Mouse (Mus musculus): ENCODE data around the gene Rpl5. TPM values are rescaled to one million over a fixed set of nuclear protein-coding genes. Genes with fewer than 3 reads are reported as not detected.
"Not testable (repeated sequence)": the region's sequence is repeated elsewhere in the genome, so short reads cannot be mapped to it uniquely, and the experiment has no call there.

The Rpl5 gene
- polyA plus RNA-seq, 1 experiment = 34.3 TPM

DNA sequence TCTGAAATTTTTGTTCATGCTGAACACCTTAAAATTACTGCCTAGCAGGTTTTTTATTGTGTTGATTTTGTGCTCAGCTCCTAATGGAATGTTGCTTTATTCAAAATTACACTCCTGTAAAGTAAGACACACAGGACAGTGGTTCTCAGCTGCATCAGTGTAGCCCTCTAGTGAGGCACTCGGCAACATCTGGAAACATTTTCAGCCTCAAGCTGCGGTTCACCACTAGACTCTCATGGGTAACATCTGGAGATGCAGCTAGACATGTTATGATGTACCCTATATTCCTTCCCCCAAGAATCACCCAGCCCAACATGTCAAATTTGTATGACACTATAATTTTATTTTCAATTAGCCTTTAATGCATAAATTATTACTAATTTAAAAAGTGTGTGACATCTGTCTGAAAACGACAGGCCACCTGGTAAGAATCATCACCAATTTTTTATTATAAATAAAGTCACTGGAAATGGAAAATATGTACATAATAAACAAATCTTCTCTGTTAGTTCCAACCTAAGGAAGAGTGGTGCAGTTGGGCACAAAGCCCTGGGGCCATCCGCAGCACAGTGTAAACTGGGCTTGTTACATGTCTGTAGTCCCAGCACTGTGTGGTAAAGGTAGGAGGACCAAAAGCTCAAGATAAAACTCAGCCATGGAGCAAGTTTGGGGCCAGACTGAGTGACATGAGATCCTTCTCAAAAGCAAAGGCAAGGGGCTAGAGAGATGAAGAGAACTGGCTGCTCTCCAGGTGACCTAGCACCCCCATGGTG, 33.1 kb downstream of the Rpl5 start:
- no peaks in the 10 kb centered on the region for H3K4me1 ChIP-seq (ENCODE audit: control insufficient read depth, insufficient read depth, insufficient read length, low read length)
- H3K27me3 ChIP-seq (ENCODE audit: control insufficient read depth, insufficient read depth, low read length) = no peaks in the 10 kb centered on the region
- no peak overlapping the region for H3K4me3 ChIP-seq (ENCODE audit: low read depth, low read length)
- H3K36me3 ChIP-seq (ENCODE audit: control insufficient read depth, insufficient read depth, low read length) = no peaks in the 10 kb centered on the region
- WGBS = 78% methylated on average over 4 of the region's 4 CpGs
- H3K27ac ChIP-seq (ENCODE audit: insufficient read depth, low read depth, low read length) = no peak overlapping the region
- no peak for TF ChIP-seq POLR2A (IDR thresholded peaks at IDR 0.05; ENCODE audit: low read depth, low read length)
- no peak for TF ChIP-seq CTCF (IDR thresholded peaks at IDR 0.05; ENCODE audit: extremely low read depth, insufficient read length, insufficient replicate concordance, low read depth, low read length)

DNA sequence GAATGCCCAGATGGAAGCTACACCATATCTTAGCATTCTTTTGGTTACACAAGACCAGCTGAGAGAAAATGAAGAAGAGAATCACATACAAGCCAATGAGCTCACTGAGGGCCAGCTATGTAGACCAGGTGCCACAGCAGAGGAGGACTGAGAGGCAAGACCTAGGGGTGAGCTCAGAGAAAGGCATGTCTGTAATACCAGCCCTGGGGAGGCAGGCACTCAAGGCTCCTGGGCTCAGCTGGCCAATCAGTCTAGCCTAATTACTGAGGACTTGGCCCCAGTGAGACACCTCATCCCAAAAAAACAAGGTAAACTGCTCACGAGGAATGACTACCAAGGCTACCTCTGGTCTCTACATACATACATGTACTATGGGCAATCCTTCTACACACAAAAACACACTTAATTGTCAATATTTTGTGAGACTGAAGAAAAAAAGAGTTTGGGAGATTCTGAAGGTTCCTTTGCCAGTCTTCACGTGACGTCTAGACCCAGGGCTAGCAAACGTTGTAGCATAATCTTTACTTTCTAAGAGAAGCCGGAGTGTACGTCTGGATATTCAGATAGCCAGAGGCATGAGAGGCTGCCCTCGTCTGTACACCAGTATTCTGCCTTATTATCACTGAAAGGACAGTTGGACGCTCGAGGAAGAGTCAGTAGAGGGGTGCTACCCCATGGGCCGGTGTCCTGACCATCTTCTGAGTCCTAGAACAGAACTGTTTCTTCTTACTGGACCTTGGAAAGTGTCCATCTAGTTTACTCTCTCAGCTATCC, 34.7 kb downstream of the Rpl5 start:
- Histone ChIP-seq H3K4me1 (ENCODE audit: control insufficient read depth, insufficient read depth, insufficient read length, low read length) (no peaks in the 10 kb centered on the region), H3K27me3 (ENCODE audit: control insufficient read depth, insufficient read depth, low read length) (no peaks in the 10 kb centered on the region), H3K27ac (ENCODE audit: insufficient read depth, low read depth, low read length) (no peak overlapping the region), H3K4me3 (ENCODE audit: low read depth, low read length) (no peak overlapping the region), H3K36me3 (ENCODE audit: control insufficient read depth, insufficient read depth, low read length) (no peaks in the 10 kb centered on the region)
- 91% methylated on average over 10 of the region's 10 CpGs for WGBS
- TF ChIP-seq CTCF (IDR thresholded peaks at IDR 0.05; ENCODE audit: extremely low read depth, insufficient read length, insufficient replicate concordance, low read depth, low read length) = no peak
- TF ChIP-seq POLR2A (IDR thresholded peaks at IDR 0.05; ENCODE audit: low read depth, low read length) = no peak

GRCm38 (mm10) chr5:107936625-107937389, 36.5 kb downstream of the Rpl5 start:
- no peak for TF ChIP-seq POLR2A (IDR thresholded peaks at IDR 0.05; ENCODE audit: low read depth, low read length)
- TF ChIP-seq CTCF (IDR thresholded peaks at IDR 0.05; ENCODE audit: extremely low read depth, insufficient read length, insufficient replicate concordance, low read depth, low read length) = no peak
- Histone ChIP-seq H3K4me1 (ENCODE audit: control insufficient read depth, insufficient read depth, insufficient read length, low read length) (no peaks in the 10 kb centered on the region), H3K36me3 (ENCODE audit: control insufficient read depth, insufficient read depth, low read length) (no peaks in the 10 kb centered on the region), H3K27me3 (ENCODE audit: control insufficient read depth, insufficient read depth, low read length) (no peaks in the 10 kb centered on the region), H3K27ac (ENCODE audit: insufficient read depth, low read depth, low read length) (no peak overlapping the region), H3K4me3 (ENCODE audit: low read depth, low read length) (no peak overlapping the region)
- 87% methylated on average over 10 of the region's 10 CpGs for WGBS

GRCm38 (mm10) chr5:107938483-107938882, 38.2 kb downstream of the Rpl5 start:
- not testable (repeated sequence) for H3K4me3 ChIP-seq (ENCODE audit: low read depth, low read length); H3K27me3 ChIP-seq (ENCODE audit: control insufficient read depth, insufficient read depth, low read length); H3K36me3 ChIP-seq (ENCODE audit: control insufficient read depth, insufficient read depth, low read length); H3K4me1 ChIP-seq (ENCODE audit: control insufficient read depth, insufficient read depth, insufficient read length, low read length); H3K27ac ChIP-seq (ENCODE audit: insufficient read depth, low read depth, low read length)
- whole genome bisulfite sequencing = 67% methylated on average over 1 of the region's 1 CpGs

- Histone ChIP-seq H3K27ac (ENCODE audit: insufficient read depth, low read depth, low read length) (no peak overlapping the region), H3K36me3 (ENCODE audit: control insufficient read depth, insufficient read depth, low read length) (no peaks in the 10 kb centered on the region), H3K4me3 (ENCODE audit: low read depth, low read length) (no peak overlapping the region), H3K27me3 (ENCODE audit: control insufficient read depth, insufficient read depth, low read length) (no peaks in the 10 kb centered on the region), H3K4me1 (ENCODE audit: control insufficient read depth, insufficient read depth, insufficient read length, low read length) (no peaks in the 10 kb centered on the region)
- WGBS = 82% methylated on average over 2 of the region's 2 CpGs
- TF ChIP-seq POLR2A (IDR thresholded peaks at IDR 0.05; ENCODE audit: low read depth, low read length) (no peak), CTCF (IDR thresholded peaks at IDR 0.05; ENCODE audit: extremely low read depth, insufficient read length, insufficient replicate concordance, low read depth, low read length) (no peak)
These were observed 38.6 kb downstream of the Rpl5 start for GRCm38 (mm10) chr5:107938886-107939285.

- Histone ChIP-seq H3K4me3 (ENCODE audit: low read depth, low read length) (no peak overlapping the region), H3K27ac (ENCODE audit: insufficient read depth, low read depth, low read length) (no peak overlapping the region), H3K27me3 (ENCODE audit: control insufficient read depth, insufficient read depth, low read length) (no peaks in the 10 kb centered on the region), H3K4me1 (ENCODE audit: control insufficient read depth, insufficient read depth, insufficient read length, low read length) (no peaks in the 10 kb centered on the region), H3K36me3 (ENCODE audit: control insufficient read depth, insufficient read depth, low read length) (no peaks in the 10 kb centered on the region)
- no peak for TF ChIP-seq POLR2A (IDR thresholded peaks at IDR 0.05; ENCODE audit: low read depth, low read length)
- TF ChIP-seq CTCF (IDR thresholded peaks at IDR 0.05; ENCODE audit: extremely low read depth, insufficient read length, insufficient replicate concordance, low read depth, low read length) = no peak
- WGBS = 80% methylated on average over 3 of the region's 3 CpGs
These were observed 39.4 kb downstream of the Rpl5 start for GRCm38 (mm10) chr5:107939701-107940100.

DNA sequence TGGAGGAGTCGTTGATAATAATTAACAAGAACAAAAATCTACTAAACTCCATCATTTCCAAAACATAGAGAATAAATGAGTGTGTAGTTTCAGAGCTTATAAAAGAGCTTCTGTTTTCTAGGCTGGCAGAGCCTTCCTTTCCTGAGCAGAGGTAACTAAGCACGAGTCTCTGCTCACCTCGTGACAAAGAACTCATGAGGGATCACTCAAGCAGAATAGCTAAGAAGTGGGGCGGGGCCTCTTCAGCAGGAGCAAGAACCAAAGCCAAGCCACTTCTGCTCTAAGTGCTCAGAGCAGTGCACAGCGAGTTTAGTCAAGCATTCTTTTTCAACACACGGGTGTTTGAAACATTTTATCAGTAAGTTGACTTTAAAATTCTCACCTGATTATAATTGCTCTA, 40.9 kb downstream of the Rpl5 start:
- no peaks in the 10 kb centered on the region for H3K27me3 ChIP-seq (ENCODE audit: control insufficient read depth, insufficient read depth, low read length)
- WGBS = 38% methylated on average over 6 of the region's 6 CpGs
- H3K27ac ChIP-seq (ENCODE audit: insufficient read depth, low read depth, low read length) = 0 out of 2 replicates have a peak overlapping the region, but pooled peaks have one; percentile 15
- H3K4me1 ChIP-seq (ENCODE audit: control insufficient read depth, insufficient read depth, insufficient read length, low read length) = no peaks in the 10 kb centered on the region
- TF ChIP-seq CTCF (IDR thresholded peaks at IDR 0.05; ENCODE audit: extremely low read depth, insufficient read length, insufficient replicate concordance, low read depth, low read length) (no peak), POLR2A (IDR thresholded peaks at IDR 0.05; ENCODE audit: low read depth, low read length) (no peak)
- no peaks in the 10 kb centered on the region for H3K36me3 ChIP-seq (ENCODE audit: control insufficient read depth, insufficient read depth, low read length)
- no peak overlapping the region for H3K4me3 ChIP-seq (ENCODE audit: low read depth, low read length)

Data from small intestine, adult 2 months (tissue).